Mouse (Mus musculus): Measurements from ENCODE around the gene Fkbp8. TPM values are rescaled to one million over a fixed set of nuclear protein-coding genes. Genes with fewer than 3 reads are reported as not detected.

The Fkbp8 gene
- polyA plus RNA-seq, 1 experiment from 2014 or later = 313 TPM

- no peaks in the 10 kb centered on the region for H3K27me3 ChIP-seq
- peak overlapping the region; percentile 26; the same call in 1 of the 2 replicates for H3K27ac ChIP-seq
- peaks cover 34% of the 10 kb centered on the region for H3K4me1 ChIP-seq
- no peak overlapping the region for H3K4me3 ChIP-seq
- no peak for ATAC-seq (ENCODE audit: borderline replicate concordance, extremely low read depth, low FRiP score, low TSS enrichment)
- H3K9ac ChIP-seq = no peak overlapping the region
- H3K4me2 ChIP-seq = no peak overlapping the region
- no peaks in the 10 kb centered on the region for H3K36me3 ChIP-seq
- 49% methylated on average over 3 of the region's 3 CpGs for WGBS
- no peaks in the 10 kb centered on the region for H3K9me3 ChIP-seq
Observed at GRCm38 (mm10) chr8:70551558-70552161, 24.1 kb downstream of the Fkbp8 start.

GRCm38 (mm10) chr8:70552836-70553235 is 25.3 kb downstream of the Fkbp8 start:
- Histone ChIP-seq H3K4me3 (no peak overlapping the region), H3K9ac (no peak overlapping the region), H3K4me2 (no peak overlapping the region), H3K36me3 (no peaks in the 10 kb centered on the region), H3K9me3 (no peaks in the 10 kb centered on the region), H3K27me3 (no peaks in the 10 kb centered on the region), H3K27ac (no peak overlapping the region), H3K4me1 (peaks cover 37% of the 10 kb centered on the region)
- WGBS = 11% methylated on average over 1 of the region's 1 CpGs
- 0 out of 2 replicates have a peak, but pooled peaks have one; percentile 32 for ATAC-seq (ENCODE audit: borderline replicate concordance, extremely low read depth, low FRiP score, low TSS enrichment)

- no peaks in the 10 kb centered on the region for H3K36me3 ChIP-seq
- no peak overlapping the region for H3K4me2 ChIP-seq
- H3K27ac ChIP-seq = 0 out of 2 replicates have a peak overlapping the region, but pooled peaks have one; percentile 8
- H3K4me1 ChIP-seq = peaks cover 42% of the 10 kb centered on the region
- ATAC-seq (ENCODE audit: borderline replicate concordance, extremely low read depth, low FRiP score, low TSS enrichment) = 0 out of 2 replicates have a peak, but pooled peaks have one; percentile 47
- no peak overlapping the region for H3K4me3 ChIP-seq
- no peaks in the 10 kb centered on the region for H3K27me3 ChIP-seq
- no peak overlapping the region for H3K9ac ChIP-seq
- no peaks in the 10 kb centered on the region for H3K9me3 ChIP-seq
Observed at GRCm38 (mm10) chr8:70553740-70554139, 26.2 kb downstream of the Fkbp8 start.

GRCm38 (mm10) chr8:70555079-70555747 is 27.7 kb downstream of the Fkbp8 start:
- no peaks in the 10 kb centered on the region for H3K27me3 ChIP-seq
- ATAC-seq (ENCODE audit: borderline replicate concordance, extremely low read depth, low FRiP score, low TSS enrichment) = no peak
- H3K4me2 ChIP-seq = no peak overlapping the region
- H3K9me3 ChIP-seq = no peaks in the 10 kb centered on the region
- H3K27ac ChIP-seq = no peak overlapping the region
- H3K4me1 ChIP-seq = peaks cover 54% of the 10 kb centered on the region
- no peak overlapping the region for H3K4me3 ChIP-seq
- no peaks in the 10 kb centered on the region for H3K36me3 ChIP-seq
- H3K9ac ChIP-seq = no peak overlapping the region
- WGBS = 87% methylated on average over 4 of the region's 4 CpGs

GRCm38 (mm10) chr8:70558334-70558733 is 30.8 kb downstream of the Fkbp8 start:
- Histone ChIP-seq H3K4me3 (no peak overlapping the region), H3K27ac (0 out of 2 replicates have a peak overlapping the region, but pooled peaks have one; percentile 5), H3K9me3 (no peaks in the 10 kb centered on the region), H3K9ac (0 out of 2 replicates have a peak overlapping the region, but pooled peaks have one; percentile 26), H3K4me2 (no peak overlapping the region), H3K4me1 (peaks cover 59% of the 10 kb centered on the region), H3K36me3 (no peaks in the 10 kb centered on the region), H3K27me3 (no peaks in the 10 kb centered on the region)
- ATAC-seq (ENCODE audit: borderline replicate concordance, extremely low read depth, low FRiP score, low TSS enrichment) = no peak
- WGBS = 51% methylated on average over 4 of the region's 4 CpGs

GRCm38 (mm10) chr8:70558983-70559382 is 31.5 kb downstream of the Fkbp8 start:
- Histone ChIP-seq H3K9me3 (no peaks in the 10 kb centered on the region), H3K4me2 (no peak overlapping the region), H3K36me3 (no peaks in the 10 kb centered on the region), H3K27ac (no peak overlapping the region), H3K4me1 (peaks cover 52% of the 10 kb centered on the region), H3K4me3 (no peak overlapping the region), H3K27me3 (no peaks in the 10 kb centered on the region), H3K9ac (no peak overlapping the region)
- no peak for ATAC-seq (ENCODE audit: borderline replicate concordance, extremely low read depth, low FRiP score, low TSS enrichment)
- 67% methylated on average over 3 of the region's 3 CpGs for WGBS

- Histone ChIP-seq H3K27ac (peak overlapping the region; percentile 25; the same call in 1 of the 2 replicates), H3K4me1 (peaks cover 57% of the 10 kb centered on the region), H3K9me3 (no peaks in the 10 kb centered on the region), H3K36me3 (no peaks in the 10 kb centered on the region), H3K4me2 (no peak overlapping the region), H3K4me3 (no peak overlapping the region), H3K27me3 (no peaks in the 10 kb centered on the region), H3K9ac (no peak overlapping the region)
- no peak for ATAC-seq (ENCODE audit: borderline replicate concordance, extremely low read depth, low FRiP score, low TSS enrichment)
- WGBS = 50% methylated on average over 2 of the region's 2 CpGs
Observed at GRCm38 (mm10) chr8:70560096-70560495, 32.6 kb downstream of the Fkbp8 start.

- 65% methylated on average over 3 of the region's 3 CpGs for WGBS
- Histone ChIP-seq H3K9me3 (no peaks in the 10 kb centered on the region), H3K9ac (no peak overlapping the region), H3K4me1 (peaks cover 62% of the 10 kb centered on the region), H3K4me3 (no peak overlapping the region), H3K36me3 (no peaks in the 10 kb centered on the region), H3K27ac (peak overlapping the region; percentile 9; the same call in 1 of the 2 replicates), H3K4me2 (no peak overlapping the region), H3K27me3 (no peaks in the 10 kb centered on the region)
- no peak for ATAC-seq (ENCODE audit: borderline replicate concordance, extremely low read depth, low FRiP score, low TSS enrichment)
Observed at GRCm38 (mm10) chr8:70560564-70560963, 33.0 kb downstream of the Fkbp8 start.

GRCm38 (mm10) chr8:70561357-70561756 is 33.8 kb downstream of the Fkbp8 start:
- no peaks in the 10 kb centered on the region for H3K36me3 ChIP-seq
- no peak; the same call in 1 of the 2 replicates for ATAC-seq (ENCODE audit: borderline replicate concordance, extremely low read depth, low FRiP score, low TSS enrichment)
- H3K9ac ChIP-seq = no peak overlapping the region
- H3K27ac ChIP-seq = peak overlapping the region; percentile 18; the same call in 1 of the 2 replicates
- H3K9me3 ChIP-seq = no peaks in the 10 kb centered on the region
- no peaks in the 10 kb centered on the region for H3K27me3 ChIP-seq
- no peak overlapping the region for H3K4me3 ChIP-seq
- H3K4me2 ChIP-seq = no peak overlapping the region
- H3K4me1 ChIP-seq = peaks cover 63% of the 10 kb centered on the region
- WGBS = 27% methylated on average over 4 of the region's 4 CpGs

GRCm38 (mm10) chr8:70561809-70562535 is 34.4 kb downstream of the Fkbp8 start:
- ATAC-seq (ENCODE audit: borderline replicate concordance, extremely low read depth, low FRiP score, low TSS enrichment) = no peak
- H3K9ac ChIP-seq = no peak overlapping the region

GRCm38 (mm10) chr8:70562802-70563201 is 35.3 kb downstream of the Fkbp8 start:
- no peak overlapping the region for H3K4me3 ChIP-seq
- no peak for ATAC-seq (ENCODE audit: borderline replicate concordance, extremely low read depth, low FRiP score, low TSS enrichment)
- H3K27ac ChIP-seq = no peak overlapping the region
- no peaks in the 10 kb centered on the region for H3K36me3 ChIP-seq
- no peak overlapping the region for H3K4me2 ChIP-seq
- H3K4me1 ChIP-seq = peaks cover 60% of the 10 kb centered on the region
- 58% methylated on average over 3 of the region's 3 CpGs for WGBS
- H3K9ac ChIP-seq = no peak overlapping the region
- H3K27me3 ChIP-seq = no peaks in the 10 kb centered on the region
- no peaks in the 10 kb centered on the region for H3K9me3 ChIP-seq

More at GRCm38 (mm10) chr8:70561809-70562535, 34.4 kb downstream of the Fkbp8 start:
- H3K36me3 ChIP-seq = no peaks in the 10 kb centered on the region
- no peaks in the 10 kb centered on the region for H3K9me3 ChIP-seq
- WGBS = 39% methylated on average over 7 of the region's 7 CpGs
- peaks cover 63% of the 10 kb centered on the region for H3K4me1 ChIP-seq
- H3K27me3 ChIP-seq = no peaks in the 10 kb centered on the region
- 0 out of 2 replicates have a peak overlapping the region, but pooled peaks have one; percentile 18 for H3K27ac ChIP-seq
- no peak overlapping the region for H3K4me2 ChIP-seq
- no peak overlapping the region for H3K4me3 ChIP-seq
